Mouse (Mus musculus) inflammation-experienced regulatory T-cells, adult 6 months (primary cell): ENCODE results near the gene Vmn1r56. TPM values are rescaled to one million over a fixed set of nuclear protein-coding genes. Genes with fewer than 3 reads are reported as not detected.
"Not testable (repeated sequence)": the region's sequence is repeated elsewhere in the genome, so short reads cannot be mapped to it uniquely, and the experiment has no call there.

Source experiments
- ATAC-seq: one replicate; pipeline ENCODE4 v1.8.0; 2017
- polyA plus RNA-seq, 3 experiments: library from polyadenylated mRNA; unstranded; fragments of 100-300 nt; shearing (Covaris generic); gene quantifications; one replicate each; pipeline ENCODE4 v1.2.1; 2017

Vmn1r56 gene
- polyA plus RNA-seq = not detected

GRCm38 (mm10) chr7:5196647-5197046 lies at the start of gene Vmn1r56:
Gene Vmn1r56 (minus strand): TSS chr7:5196747.
- ATAC-seq = not testable (repeated sequence)

DNA sequence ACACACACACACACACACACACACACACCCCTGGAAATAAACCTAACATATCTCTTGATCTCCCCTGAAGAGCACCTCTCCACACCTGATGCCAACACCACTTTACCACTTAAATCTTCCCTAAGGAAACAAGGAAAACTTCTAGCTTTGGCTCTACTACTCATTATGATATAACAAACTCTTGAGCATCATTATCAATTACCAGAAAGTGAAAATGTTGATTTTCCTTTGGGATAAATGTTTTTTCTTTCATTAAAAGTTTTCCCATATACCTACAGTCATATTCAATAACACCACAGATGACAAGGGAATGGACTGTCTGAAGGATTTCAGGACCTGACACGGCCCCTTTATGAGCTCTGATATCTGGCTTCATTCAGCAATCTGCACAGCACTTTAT lies 21.6 kb upstream of the Vmn1r56 start, which contains the start of gene Vmn1r57:
Gene Vmn1r57, plus strand, starts transcription at position 301 of the 400 bp plus-strand sequence.
- ATAC-seq = not testable (repeated sequence)

DNA sequence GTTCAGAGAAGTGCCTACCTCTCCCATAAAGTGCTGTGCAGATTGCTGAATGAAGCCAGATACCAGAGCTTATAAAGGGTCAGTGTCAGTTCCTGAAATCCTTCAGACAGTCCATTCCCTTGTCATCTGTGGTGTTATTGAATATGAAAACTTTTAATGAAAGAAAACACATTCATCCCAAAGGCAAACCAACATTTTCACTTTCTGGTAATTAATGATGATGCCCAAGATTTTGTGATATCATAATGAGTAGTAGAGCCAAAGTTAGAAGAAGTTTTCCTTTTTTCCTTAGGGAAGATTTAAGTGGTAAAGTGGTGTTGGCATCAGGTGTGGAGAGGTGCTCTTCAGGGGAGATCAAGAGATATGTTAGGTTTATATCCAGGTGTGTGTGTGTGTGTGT lies 47.0 kb downstream of the Vmn1r56 start, which contains the start of gene Vmn1r55:
Gene Vmn1r55, minus strand, starts transcription at position 101 of the 400 bp plus-strand sequence.
- not testable (repeated sequence) for ATAC-seq

Other genes with a start within 250 kb of the Vmn1r56 start
- 1 to 10 TPM in 2 of 3 experiments, not detected in 1; 1.2 to 2.0 TPM for gene Sbk2, start 232.3 kb downstream of the Vmn1r56 start, polyA plus RNA-seq
- gene Sbk3, start 225.6 kb downstream of the Vmn1r56 start, polyA plus RNA-seq = not detected
- gene Zfp579, start 200.6 kb downstream of the Vmn1r56 start, polyA plus RNA-seq = 1 to 10 TPM; 4.3 to 6.0 (median 5.1) TPM
- 10 to 100 TPM; 34.4 to 44.7 (median 38.9) TPM for gene Zfp524, start 182.3 kb downstream of the Vmn1r56 start, polyA plus RNA-seq
- 10 to 100 TPM in 1 of 3 experiments, 1 to 10 TPM in 2; 7.2 to 15.1 (median 7.9) TPM for gene Fiz1, start 182.1 kb downstream of the Vmn1r56 start, polyA plus RNA-seq
- gene Gm44973, start 181.3 kb downstream of the Vmn1r56 start, polyA plus RNA-seq = 10 to 100 TPM in 2 of 3 experiments, 1 to 10 TPM in 1; 7.8 to 17.2 (median 10.8) TPM
- 1 to 10 TPM; 2.5 to 6.7 (median 5.2) TPM for gene Zfp865, start 176.4 kb downstream of the Vmn1r56 start, polyA plus RNA-seq
- gene Ccdc106, start 176.2 kb downstream of the Vmn1r56 start, polyA plus RNA-seq = not detected
- gene 4632433K11Rik, start 162.6 kb downstream of the Vmn1r56 start, polyA plus RNA-seq = not detected
- 1 to 10 TPM; 3.0 to 5.1 (median 3.7) TPM for gene Zfp784, start 158.3 kb downstream of the Vmn1r56 start, polyA plus RNA-seq
- gene Zfp580, start 145.2 kb downstream of the Vmn1r56 start, polyA plus RNA-seq = 1 to 10 TPM in 1 of 3 experiments, under 1 TPM in 2; 0.77 to 1.3 (median 0.93) TPM
- gene U2af2, start 134.6 kb downstream of the Vmn1r56 start, polyA plus RNA-seq = 10 to 100 TPM; 26.0 to 33.4 (median 32.0) TPM
- 1 to 10 TPM; 5.8 to 7.3 (median 6.8) TPM for gene Epn1, start 116.5 kb downstream of the Vmn1r56 start, polyA plus RNA-seq
- gene Rfpl4, start 79.8 kb downstream of the Vmn1r56 start, polyA plus RNA-seq = not detected
- gene Rasl2-9, start 70.8 kb downstream of the Vmn1r56 start, polyA plus RNA-seq = under 1 TPM in 1 of 3 experiments, not detected in 2; 0.50 TPM
- under 1 TPM in 2 of 3 experiments, not detected in 1; 0.15 to 0.40 TPM for gene Vmn1r55, start 47.1 kb downstream of the Vmn1r56 start, polyA plus RNA-seq
- gene Vmn1r57, start 21.7 kb upstream of the Vmn1r56 start, polyA plus RNA-seq = not detected
- not detected for gene Gm5065, start 153.8 kb upstream of the Vmn1r56 start, polyA plus RNA-seq
- gene Nlrp2, start 154.3 kb upstream of the Vmn1r56 start, polyA plus RNA-seq = not detected
- under 1 TPM in 1 of 3 experiments, not detected in 2; 0.03 TPM for gene Vmn1r58, start 216.6 kb upstream of the Vmn1r56 start, polyA plus RNA-seq